Mouse (Mus musculus): Measurements from ENCODE around the gene AC140267.1.

Gene AC140267.1

DNA sequence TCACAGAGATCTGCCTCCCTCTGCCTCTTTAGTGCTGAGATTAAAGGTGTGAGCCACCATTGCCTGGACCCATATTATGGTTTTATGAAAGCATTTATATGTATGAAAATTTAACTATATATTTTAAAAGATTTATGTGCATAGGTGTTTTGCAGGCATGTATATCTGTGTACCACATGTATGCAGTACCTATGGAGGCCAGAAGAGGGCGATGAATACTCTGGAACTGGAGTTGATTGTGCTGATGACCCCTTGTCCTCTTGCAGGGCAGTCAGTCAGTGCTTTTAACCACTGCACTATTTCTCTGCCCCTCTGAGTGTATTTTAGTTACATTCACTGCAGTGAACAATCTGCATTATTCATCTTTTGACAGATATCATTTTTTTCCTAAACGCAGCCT is 9.8 kb upstream of the AC140267.1 start:
- in situ Hi-C loops (cut with MboI; ENCODE audit: low sequenced_read_pairs), result loop anchor here (10.0 kb wide), 1 partner anchor 131 kb away; the partner anchor contains the start of genes Rpl3 and Syngr1

DNA sequence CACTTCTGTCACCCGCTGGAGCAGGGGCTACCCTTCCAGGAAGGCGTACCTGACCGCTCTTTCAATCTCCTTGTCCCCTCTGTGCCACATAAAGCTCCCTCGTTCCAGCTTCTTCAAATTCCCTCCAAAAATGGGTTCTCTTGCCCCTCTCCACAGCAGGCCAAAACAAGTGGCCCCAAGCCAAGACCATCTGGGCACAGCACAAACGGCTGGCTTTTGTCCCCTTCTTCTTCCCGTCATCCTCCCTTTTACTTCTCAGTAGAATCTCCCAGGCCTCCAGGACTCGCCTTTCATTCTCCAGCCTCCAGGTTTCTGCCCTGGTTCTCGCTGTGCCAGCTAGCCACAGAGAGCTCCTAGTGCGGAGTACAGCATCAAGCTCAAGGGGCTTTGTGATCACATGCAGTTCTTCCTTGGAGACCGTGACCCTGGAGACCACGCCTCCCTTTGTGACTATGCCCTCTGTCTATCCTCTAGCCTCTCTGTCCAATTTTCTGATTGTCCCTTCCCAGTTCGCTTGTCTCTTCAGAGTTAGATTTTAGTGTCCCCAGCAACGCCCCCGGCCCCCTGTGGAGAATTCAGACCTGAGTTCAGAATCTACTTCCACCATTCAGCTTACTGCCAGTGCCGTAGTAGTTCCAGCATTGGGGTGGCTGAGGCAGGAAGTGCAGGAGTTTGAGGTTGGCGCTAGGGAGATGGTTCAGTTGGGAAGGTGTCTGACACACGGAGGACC is 7.4 kb upstream of the AC140267.1 start:
- in situ Hi-C loops (cut with MboI; ENCODE audit: low sequenced_read_pairs), result loop anchor here (10.0 kb wide), 1 partner anchor 133 kb away; the partner anchor contains the start of genes Rpl3 and Syngr1

DNA sequence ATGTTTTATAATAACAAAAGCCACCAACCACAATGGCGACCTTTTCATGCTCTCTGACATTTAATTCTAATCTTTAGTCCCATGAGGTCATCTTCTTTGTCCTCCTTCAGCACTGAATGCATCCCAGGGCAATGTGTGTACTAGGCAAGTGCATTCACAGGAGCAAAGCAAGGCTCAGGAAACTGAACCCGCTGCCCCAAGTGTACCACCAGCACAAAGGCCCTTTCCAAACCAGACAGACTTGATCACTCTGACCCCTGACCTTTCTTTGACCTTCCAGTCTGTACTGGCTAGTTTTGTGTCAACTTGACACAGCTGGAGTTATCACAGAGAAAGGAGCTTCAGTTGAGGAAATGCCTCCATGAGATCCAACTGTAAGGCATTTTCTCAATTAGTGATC is 3.3 kb upstream of the AC140267.1 start:
- in situ Hi-C loops (cut with MboI; ENCODE audit: low sequenced_read_pairs), result no loop called here

DNA sequence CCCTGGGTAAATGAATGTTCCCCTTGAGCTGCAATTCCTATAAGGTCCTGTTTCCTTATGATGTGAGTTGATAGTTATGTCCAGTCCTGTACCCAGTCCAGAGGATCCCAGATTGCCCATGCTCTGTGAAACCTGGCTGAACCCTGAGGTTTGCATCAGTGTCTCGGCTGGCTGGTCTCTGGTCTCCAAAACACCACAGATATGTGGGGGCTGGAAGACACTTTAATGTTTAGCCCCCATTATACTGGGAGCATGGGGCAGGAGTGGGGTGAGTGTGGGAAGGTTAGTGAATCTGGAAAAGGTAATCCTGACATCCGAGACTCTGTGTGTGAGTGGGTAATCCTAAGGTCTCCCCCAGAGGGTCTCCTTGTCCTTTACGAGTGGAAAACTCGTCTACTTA is 2.6 kb upstream of the AC140267.1 start:
- in situ Hi-C loops (cut with MboI; ENCODE audit: low sequenced_read_pairs), result no loop called here

DNA sequence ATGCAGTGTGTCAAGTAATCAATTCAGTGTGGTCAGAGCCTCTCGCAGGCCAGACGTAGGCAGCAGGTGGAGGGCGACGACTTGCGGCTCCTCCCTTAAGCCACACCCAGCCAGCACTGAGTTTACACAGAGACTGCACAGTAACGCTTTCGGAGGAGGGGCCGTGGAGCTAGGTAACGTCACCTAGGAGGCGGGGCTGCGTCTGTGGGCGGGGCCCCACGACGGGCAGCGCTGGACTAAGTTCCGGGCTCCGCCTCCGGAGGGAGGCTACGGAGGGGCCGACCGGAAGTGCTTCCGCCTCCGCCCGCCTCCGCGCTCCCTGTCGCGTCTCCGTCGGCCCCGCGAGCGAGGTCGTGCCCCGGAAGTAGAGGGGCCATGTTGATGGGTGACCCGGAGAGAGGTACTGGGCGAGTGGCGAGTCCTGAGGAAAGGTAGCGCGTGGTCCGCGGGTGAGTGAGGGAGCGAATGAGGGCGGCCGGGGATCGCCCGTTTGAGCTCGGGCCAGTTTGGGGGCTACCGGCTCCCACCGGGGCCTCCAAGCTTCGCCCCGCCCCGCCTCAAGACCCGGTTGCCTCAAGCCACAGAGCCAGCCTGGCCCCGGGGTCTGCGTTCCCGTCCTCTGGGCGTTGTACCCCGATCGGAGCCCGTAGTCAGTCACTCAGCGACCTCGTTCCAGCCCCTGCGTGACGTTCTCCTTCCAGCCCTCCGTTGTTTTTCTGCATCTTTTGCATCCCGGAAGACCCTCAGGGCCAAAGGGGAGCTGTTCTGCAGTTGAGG is 1.7 kb upstream of the AC140267.1 start, which contains the start of gene Mief1:
TSS of gene Mief1 (plus strand) at position 286 of the 777 bp plus-strand sequence.
- in situ Hi-C loops (cut with MboI; ENCODE audit: low sequenced_read_pairs), result no loop called here

DNA sequence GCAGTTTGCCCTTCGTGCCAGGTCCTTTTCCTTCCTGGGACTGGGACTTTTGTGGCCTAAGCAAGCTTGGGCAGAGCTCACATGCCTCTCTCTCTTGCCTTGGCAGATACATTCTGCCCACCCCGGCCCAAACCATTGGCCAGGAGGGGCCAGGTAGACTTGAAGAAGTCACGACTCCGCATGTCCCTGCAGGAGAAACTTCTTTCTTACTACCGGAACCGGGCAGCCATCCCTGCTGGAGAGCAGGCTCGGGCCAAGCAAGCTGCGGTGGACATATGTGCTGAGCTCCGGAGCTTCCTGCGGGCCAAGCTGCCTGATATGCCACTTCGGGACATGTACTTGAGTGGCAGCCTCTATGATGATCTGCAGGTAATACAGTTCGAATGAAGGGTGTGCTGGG is 12.5 kb downstream of the AC140267.1 start:
- in situ Hi-C loops (cut with MboI; ENCODE audit: low sequenced_read_pairs), result no loop called here

DNA sequence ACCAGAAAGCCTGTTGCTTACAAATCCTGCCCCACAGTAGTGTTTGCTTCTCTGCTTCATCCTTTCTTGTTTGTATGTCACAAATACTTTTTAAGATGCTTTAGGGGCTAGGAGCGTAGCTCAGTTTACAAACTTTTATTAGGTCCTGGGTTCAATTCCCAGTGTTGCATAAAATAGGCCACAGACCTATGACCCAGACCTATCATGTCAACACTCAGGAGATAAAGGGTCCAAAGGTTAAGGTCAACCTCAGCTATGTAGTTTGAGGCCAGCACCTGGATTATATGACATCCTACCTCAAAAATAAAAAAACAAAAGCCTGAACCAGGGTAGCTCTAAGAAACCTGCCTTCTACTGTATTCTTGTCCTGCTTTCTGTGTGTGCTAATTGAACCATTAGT is 13.0 kb downstream of the AC140267.1 start:
- in situ Hi-C loops (cut with MboI; ENCODE audit: low sequenced_read_pairs), result no loop called here

DNA sequence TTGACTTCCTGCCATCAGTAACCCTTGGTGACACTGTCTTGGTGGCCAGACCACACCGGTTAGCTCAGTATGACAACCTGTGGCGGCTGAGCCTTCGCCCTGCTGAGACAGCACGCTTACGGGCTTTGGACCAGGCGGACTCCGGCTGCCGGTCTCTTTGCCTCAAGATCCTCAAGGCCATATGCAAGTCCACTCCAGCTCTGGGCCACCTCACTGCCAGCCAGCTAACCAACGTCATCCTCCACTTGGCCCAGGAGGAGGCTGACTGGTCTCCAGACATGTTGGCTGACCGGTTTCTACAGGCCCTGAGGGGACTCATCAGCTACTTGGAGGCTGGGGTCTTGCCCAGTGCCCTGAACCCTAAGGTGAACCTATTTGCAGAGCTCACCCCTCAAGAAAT is 14.0 kb downstream of the AC140267.1 start:
- in situ Hi-C loops (cut with MboI; ENCODE audit: low sequenced_read_pairs), result no loop called here

DNA sequence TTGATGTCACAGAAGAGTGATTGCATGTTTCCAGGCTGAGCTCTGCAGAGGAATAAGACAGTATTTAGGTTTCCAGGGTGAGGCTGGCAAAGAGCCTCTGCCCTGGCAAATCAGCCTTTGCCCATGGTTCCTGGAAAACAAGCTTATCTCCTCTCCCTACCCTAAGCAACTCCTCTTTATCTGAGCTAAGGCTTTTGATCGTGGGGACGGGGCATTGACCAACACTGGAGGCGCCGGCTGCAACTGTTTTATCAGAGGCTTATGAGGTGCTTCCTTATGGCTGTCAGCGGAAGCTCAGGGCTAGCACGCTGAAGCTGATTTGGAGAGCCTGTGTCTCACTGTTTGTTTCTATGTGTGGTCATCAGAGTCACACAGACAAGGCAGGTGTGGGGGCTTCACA is 15.0 kb downstream of the AC140267.1 start:
- in situ Hi-C loops (cut with MboI; ENCODE audit: low sequenced_read_pairs), result no loop called here

DNA sequence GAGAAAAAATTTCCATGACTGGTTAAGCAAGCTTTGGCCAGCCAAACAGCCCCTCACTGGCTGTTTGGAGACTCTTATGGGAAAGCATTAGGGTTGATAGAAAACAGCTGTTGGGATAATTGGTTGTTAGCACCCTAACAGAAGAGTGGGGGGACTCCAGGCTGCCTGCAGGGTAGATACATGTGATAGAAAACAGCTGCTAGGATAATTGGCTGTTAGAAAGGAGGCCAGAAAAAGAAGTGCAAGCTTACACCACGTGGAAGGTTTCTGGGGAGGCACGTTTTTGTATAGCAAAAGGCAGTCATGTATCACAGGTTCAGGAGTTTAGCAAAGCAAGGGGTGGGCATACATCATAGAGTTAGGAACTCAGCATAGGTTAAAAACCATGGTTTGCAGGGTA is 17.9 kb downstream of the AC140267.1 start:
- in situ Hi-C loops (cut with MboI; ENCODE audit: low sequenced_read_pairs), result no loop called here

DNA sequence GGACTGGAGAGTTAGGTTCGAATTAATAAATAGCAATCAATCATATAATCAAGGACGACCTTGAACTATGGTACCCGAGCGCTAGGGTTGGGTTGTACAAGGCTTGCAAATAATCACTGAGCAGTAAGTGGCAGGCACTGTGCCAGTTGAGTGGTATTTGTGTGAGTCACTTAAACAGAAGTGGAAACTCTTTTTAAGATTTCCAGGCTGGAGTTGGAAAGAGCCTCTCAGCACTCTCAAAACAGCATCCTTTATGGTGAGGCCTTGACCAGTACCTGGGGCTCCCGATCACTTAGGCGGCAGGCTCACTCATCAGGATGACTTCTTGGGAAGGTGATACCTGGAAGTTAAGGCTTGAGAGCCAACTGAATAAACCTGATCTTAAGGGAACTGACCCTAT is 18.6 kb downstream of the AC140267.1 start:
- in situ Hi-C loops (cut with MboI; ENCODE audit: low sequenced_read_pairs), result no loop called here

DNA sequence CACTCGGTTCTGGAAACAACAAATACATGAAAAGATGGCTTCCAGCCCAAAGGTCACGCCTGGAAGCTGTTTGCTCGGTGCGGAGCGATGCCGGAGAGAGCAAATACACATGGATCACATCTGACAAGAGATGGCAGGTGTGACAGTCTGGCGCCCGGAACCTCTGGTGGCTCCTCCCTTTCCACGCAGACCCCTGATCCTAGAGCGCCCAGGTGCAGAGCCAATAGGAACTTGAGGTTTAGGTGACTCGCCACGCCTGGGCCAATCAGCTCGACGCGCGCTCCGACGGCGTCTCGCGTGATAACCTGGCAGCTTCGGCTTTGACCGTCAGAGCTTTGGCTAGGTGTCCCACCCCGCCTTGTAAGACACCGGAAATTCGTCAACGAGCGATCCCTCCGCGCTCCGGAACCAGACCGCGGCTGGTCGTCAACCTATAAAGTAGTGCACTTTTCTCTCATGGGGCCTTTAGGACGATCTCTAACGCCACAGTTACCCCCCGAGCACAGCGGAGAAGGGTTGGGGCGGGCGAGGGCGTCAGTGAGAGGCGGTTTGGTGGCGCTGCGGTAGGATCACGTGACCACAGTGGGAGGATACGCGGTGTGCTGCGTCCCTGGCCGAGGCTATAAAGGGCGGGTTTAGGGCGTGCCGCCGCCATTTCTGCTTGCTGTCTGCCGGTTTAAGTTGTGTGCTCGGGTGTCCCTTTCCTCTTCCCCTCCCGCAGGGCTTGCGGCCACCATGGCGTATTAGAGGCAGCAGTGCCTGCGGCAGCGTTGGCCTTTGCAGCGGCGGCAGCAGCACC is 19.4 kb downstream of the AC140267.1 start, which contains the start of gene Atf4:
TSS of gene Atf4 (plus strand) at position 338 of the 799 bp plus-strand sequence.
- in situ Hi-C loops (cut with MboI; ENCODE audit: low sequenced_read_pairs), result no loop called here

DNA sequence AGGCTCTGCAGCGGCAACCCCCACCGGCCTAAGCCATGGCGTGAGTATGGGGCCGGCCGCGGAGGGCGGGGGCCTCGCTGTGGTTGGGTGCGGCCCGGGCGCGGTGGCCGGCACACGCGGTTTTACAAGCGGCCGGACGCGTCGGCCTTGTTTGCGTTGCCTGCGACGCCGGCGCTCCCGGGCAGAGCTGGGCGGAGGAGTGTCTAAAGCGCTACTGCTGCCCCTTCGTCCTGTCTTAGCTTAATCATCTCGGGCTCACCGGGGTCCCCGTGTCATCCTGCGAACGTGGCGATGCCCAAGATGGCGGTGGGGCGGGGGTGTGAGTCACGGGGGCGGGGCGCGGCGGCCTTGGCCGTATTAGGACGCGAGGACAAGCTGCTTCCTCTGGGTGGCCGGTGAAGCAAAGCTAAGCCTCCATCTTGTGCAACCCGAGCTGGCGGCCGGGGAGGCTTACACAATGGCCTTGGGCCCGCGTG is 20.0 kb downstream of the AC140267.1 start:
- in situ Hi-C loops (cut with MboI; ENCODE audit: low sequenced_read_pairs), result no loop called here

DNA sequence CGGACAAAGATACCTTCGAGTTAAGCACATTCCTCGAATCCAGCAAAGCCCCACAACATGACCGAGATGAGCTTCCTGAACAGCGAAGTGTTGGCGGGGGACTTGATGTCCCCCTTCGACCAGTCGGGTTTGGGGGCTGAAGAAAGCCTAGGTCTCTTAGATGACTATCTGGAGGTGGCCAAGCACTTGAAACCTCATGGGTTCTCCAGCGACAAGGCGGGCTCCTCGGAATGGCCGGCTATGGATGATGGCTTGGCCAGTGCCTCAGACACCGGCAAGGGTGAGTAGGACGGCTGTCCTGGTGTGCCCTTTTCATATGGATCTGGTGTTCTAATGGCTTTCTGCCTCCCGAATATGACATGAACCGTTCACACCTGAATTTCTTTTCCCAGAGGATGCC is 20.6 kb downstream of the AC140267.1 start:
- in situ Hi-C loops (cut with MboI; ENCODE audit: low sequenced_read_pairs), result no loop called here

DNA sequence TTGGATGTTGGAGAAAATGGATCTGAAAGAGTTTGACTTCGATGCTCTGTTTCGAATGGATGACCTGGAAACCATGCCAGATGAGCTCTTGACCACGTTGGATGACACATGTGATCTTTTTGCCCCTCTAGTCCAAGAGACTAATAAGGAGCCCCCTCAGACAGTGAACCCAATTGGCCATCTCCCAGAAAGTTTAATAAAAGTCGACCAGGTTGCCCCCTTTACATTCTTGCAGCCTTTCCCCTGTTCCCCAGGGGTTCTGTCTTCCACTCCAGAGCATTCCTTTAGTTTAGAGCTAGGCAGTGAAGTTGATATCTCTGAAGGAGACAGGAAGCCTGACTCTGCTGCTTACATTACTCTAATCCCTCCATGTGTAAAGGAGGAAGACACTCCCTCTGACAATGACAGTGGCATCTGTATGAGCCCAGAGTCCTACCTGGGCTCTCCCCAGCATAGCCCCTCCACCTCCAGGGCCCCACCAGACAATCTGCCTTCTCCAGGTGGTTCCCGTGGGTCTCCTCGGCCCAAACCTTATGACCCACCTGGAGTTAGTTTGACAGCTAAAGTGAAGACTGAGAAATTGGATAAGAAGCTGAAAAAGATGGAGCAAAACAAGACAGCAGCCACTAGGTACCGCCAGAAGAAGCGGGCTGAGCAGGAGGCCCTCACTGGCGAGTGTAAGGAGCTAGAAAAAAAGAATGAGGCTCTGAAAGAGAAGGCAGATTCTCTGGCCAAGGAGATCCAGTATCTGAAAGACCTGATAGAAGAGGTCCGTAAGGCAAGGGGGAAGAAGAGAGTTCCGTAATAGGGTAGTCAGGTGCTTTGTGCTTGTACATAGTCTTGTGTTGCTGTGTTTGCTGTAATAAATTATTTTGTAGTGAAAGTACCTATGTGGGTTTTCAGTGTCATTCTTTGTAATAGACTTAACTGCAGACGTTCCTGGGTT is 21.3 kb downstream of the AC140267.1 start:
- in situ Hi-C loops (cut with MboI; ENCODE audit: low sequenced_read_pairs), result no loop called here

DNA sequence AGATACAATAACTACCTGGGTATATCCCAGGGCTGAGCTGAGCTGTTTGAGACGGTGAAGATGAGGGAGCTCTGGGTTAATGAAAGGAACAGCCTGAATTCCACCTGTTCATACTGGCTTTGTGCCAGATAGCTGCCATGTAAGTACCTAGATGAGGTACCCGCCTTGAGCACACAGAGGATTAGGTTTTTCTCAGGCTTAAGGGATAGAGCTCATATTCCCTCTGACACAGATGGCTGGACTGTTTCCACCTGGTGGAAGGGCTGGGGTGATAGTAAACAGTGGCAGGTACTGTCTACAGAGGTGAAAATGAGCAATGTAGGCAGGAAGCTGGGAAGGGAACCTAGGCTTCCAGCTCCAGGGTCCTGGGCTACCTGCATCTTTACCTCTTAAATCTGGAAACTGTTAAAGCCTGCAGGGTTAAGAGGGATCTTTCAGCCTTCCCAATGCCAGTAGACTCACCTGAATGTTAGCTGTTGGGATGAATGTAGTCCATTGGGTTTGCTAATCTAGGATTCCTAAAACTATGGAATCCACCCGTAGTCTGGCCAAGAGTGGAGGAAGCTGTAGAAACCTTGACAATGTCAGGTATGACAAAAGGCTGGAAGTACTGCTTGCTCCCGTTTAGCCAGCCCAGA is 22.1 kb downstream of the AC140267.1 start:
- in situ Hi-C loops (cut with MboI; ENCODE audit: low sequenced_read_pairs), result no loop called here

DNA sequence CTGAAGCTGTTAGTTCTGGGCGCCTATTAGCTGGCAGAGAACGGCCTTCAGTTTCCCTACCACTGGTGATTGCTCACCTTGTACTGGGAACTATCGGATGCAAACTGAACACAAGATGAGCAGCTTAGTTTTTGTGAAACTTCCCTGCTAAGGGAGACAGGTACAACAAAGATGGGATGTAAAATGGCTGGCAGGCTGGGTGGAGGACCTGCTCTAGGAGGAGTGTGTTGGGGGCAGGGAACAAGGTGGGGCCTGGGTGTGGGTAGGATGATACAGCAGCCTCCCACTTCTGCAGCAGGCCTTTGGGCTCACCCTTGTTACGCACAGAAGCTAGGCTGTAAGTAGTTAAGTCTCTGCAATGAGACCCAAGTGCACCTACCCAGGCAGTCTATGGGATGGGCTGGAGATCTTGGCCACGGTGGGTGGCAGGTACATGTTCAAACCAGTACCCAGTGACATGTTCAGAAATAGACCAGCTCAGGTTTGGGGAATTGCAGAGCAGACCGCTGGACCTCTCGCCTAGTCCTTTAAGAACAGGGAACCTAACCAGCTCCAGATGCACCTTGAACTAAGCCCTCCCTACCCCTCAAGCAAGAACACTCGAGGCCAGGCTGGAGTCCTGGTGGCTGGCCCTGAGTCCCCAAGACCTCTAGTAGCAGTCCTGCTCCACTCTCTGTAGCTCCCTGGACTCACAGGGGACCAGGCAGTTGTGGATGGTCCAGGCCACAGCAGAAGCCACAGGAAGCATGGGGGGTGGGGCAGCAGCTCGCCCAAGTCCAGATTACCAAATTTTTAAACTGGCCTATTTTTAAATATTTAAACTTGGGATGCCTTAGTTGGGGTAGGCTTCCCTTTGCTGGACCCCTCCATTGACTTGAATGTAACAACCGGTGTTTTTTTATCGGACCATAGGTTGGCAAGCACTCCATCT is 22.9 kb downstream of the AC140267.1 start:
- in situ Hi-C loops (cut with MboI; ENCODE audit: low sequenced_read_pairs), result no loop called here

DNA sequence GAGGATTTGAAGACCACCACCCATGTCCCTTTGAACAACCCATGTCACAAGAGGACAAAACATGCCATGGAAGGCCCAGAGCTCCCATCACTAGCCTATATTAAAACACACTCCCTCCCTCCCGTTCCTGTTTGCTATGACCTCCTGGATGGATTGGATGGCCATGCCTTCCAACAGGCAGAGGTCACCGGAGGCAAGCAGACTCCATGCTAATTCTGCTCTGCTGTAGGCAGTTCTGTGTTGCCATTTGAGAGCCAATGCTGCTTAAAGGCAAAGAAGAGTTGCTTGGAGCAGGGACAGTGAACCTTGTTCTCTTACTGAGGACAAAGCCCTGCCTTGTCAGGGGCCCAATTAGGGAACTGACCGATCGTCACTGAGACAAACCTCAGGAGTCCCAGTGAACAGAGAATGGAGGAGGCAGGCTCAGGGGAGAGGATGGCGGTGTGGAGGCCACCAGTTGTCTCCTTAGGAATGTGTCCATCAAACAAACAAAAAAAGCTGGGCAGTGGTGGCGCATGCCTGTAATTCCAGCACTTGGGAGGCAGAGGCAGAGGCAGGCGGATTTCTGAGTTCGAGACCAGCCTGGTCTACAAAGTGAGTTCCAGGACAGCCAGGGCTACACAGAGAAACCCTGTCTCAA is 23.9 kb downstream of the AC140267.1 start:
- in situ Hi-C loops (cut with MboI; ENCODE audit: low sequenced_read_pairs), result no loop called here

Data from CH12F3 (cell line).